Mouse (Mus musculus): ENCODE results near the gene Rwdd2b. TPM values are rescaled to one million over a fixed set of nuclear protein-coding genes. Genes with fewer than 3 reads are reported as not detected.

Gene Rwdd2b
- total RNA-seq, 2 experiments from 2014 or later, result 10.2 to 10.6 TPM

DNA sequence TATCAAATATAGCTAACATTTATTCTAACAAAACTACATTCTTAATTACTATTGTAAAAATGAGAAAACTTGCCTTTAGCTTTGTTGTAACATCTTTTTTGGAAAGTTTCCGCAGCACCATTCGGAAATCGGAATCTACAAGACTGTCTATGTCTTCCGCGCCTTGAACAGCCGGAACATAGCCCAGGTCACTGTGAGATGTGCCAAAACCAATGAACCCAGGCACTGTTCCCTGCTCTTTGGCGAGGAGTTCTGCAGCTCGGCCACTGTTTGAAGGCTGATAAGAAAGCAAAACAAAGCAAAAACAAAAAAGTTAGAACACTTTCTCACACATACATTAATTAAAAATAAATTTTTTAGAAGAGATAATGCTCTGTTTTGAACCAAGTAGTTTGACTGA lies 12.9 kb downstream of the Rwdd2b start:
- no peak for DNase-seq (ENCODE audit: low spot score in 2 of 2)

DNA sequence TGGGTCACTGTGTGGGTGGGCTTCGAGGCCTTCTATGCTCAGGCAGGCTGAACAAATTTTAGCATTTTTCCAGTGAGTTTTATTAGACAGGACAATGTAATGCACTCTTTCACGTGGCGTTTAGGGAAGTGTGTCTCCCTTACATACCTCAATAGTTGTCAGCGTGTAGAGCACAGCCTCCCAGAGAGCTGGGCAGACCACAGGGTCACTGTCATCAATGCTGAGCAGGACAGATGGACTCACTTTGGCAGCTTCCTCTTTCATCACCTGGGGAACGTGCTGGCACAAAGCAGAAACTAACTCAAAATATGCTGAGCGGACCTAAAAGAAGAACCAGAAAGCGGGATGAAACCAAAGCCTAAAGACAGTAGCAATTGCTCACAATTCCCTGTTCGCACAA lies 19.7 kb downstream of the Rwdd2b start:
- DNase-seq (ENCODE audit: low spot score in 2 of 2), result no peak

DNA sequence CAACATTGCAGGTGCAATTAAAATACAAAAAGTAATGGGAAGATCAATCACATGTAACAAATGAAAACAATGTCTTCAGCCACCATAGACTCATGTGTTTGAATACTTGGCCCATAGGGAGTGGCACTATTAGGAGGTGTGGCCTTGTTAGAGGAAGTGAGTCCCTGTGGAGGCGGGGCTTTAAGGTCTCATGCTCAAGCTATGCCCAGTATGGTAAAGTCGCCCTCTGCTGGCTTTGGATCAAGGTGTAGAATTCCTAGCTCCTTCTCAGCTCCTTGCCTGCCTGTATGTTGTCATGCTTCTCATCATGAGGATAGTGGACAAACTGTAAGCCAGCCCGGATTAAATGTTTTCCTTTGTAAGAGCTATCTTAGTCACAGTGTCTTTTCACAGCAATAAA lies 35.4 kb downstream of the Rwdd2b start:
- no peak for DNase-seq (ENCODE audit: low spot score in 2 of 2)

DNA sequence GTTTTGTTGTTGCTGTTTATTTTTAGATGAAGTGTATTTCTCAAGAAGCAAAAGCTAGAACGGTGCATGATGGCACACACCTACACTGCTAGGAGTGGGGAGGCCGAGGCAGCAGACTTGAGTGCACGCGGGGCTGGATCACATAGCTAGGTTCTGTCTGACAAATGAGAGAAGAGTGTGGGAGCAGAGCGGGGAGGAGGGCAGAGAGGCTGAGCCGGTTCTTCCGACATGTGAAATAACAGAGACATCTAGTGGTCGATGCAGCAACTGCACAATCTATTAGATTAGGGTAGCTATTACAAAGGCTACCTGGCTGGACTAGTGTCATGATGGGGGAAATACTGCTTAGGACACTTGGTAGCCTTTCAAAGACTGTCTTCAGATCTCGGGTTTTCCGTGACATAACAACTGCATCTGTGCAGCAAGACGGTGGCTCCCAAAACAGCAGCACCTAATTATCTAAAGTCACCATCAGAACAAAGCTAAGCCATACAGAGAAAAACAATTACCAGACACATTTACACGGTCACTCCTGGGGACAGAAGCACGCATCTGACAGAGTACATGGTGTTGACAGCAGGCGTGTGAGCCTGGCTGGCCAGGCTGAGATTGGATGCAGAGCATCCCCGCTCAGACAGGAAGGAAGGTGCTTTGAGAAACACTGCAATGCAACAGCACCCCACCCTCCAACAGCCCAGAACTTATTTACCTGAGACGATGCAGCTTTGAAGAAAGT lies 46.4 kb downstream of the Rwdd2b start:
- no peak for DNase-seq (ENCODE audit: low spot score in 2 of 2)

DNA sequence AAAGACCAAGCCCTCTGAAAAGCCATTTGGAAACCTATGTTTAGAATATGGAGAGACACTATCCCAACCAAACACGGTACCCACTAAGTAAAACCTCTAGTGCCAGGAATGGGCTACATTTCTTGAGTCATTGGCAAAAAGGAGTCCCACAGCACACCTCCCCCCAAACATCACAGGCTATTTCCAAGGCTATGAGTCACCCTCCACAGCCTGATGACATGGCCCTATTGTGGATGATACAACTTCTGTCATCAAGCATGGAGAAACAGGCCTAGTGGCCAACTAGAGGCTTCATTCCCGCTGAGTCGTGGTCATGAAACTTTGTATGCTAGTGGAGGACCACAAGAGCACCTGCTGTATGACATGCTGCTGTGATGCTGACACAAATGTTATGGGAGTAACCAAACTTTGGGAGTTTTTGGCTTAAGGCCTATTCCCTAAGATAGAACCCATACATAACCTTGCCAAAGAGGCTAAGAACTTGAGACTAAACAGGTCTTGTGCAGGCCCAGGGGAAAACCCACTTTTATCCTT lies 52.9 kb downstream of the Rwdd2b start:
- no peak for DNase-seq (ENCODE audit: low spot score in 2 of 2)

DNA sequence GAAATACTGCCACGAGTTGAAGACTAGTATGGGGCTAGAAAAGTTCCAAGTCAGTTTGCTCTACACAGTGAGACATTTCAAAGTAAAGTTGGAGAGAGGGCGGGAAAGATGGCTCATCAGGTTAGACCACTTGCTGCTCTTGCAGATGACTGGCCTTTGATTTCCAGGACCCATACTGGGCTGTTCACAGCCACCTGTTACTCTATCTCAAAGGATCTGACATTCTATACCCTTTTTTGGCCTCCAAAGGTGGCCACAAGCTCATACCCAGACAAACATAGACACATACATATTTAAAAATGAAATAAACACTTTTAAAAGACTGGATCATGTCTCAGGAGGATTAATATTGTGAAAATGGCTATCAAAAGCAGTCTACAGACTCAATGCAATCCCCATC lies 56.0 kb downstream of the Rwdd2b start:
- DNase-seq (ENCODE audit: low spot score in 2 of 2), result no peak

Other genes starting within 250 kb of the Rwdd2b start
- gene N6amt1, start 86.4 kb downstream of the Rwdd2b start, total RNA-seq (2021), result 10 to 100 TPM; 32.5 to 37.1 TPM
- 10 to 100 TPM; 36.5 to 40.3 TPM for gene Ltn1, start 8.0 kb downstream of the Rwdd2b start, total RNA-seq (2021)
- 10 to 100 TPM; 69.4 to 69.6 TPM for gene Usp16, start 14.1 kb upstream of the Rwdd2b start, total RNA-seq (2021)
- gene Cct8, start 55.3 kb upstream of the Rwdd2b start, total RNA-seq (2021), result 100 to 1,000 TPM; 216 to 221 TPM
- gene Map3k7cl, start 112.8 kb upstream of the Rwdd2b start, total RNA-seq (2021), result 1 to 10 TPM; 3.8 to 7.0 TPM